Mouse (Mus musculus): Measurements from ENCODE around the gene Nln.

- no peak for TF ChIP-seq CTCF (IDR thresholded peaks at IDR 0.05; ENCODE audit: low read depth, low read length)
- TF ChIP-seq POLR2A (IDR thresholded peaks at IDR 0.05; ENCODE audit: extremely low read depth, insufficient read depth, low read length), result no peak
These were observed 74.6 kb downstream of the Nln start for GRCm38 (mm10) chr13:104034854-104035253.

Measured in liver, adult 2 months (tissue).